Comparison of ENCODE assay signal across 12 mouse cellular contexts in genomic region chr2:71383890-71384289, GRCm38 (mm10). TPM values are rescaled to one million over a fixed set of nuclear protein-coding genes. Genes with fewer than 3 reads are reported as not detected.
DNase-seq lines count a peak whose midpoint lies in the region; ATAC-seq and TF ChIP-seq lines count a peak whose summit lies in the region.
"Had no signal": no experiment of that assay in that cellular context is flagged by ENCODE, and none has a peak within 500 bp of the region (broad histone marks: within the 10 kb centered on the region; RNA-seq: fewer than 3 reads in every experiment).

No protein-coding gene starts in this region.

- ATAC-seq in kidney, embryonic 15.5 days (replicated peaks; ENCODE audit: low FRiP score): no peak
- no peak for ATAC-seq in limb, embryonic 13.5 days (ENCODE audit: low FRiP score, low read depth)

- peak overlapping the region; percentile 31; the same call in 1 of the 2 replicates for H3K4me2 ChIP-seq in kidney, embryonic 15.5 days
- peak overlapping the region; percentile 17; the same call in 1 of the 2 replicates for H3K4me2 ChIP-seq in limb, embryonic 13.5 days (replicated peaks)

- H3K4me1 ChIP-seq in kidney, embryonic 15.5 days: peaks cover 3% of the 10 kb centered on the region; the same call in 1 of the 2 replicates
- H3K4me1 ChIP-seq in embryonic facial prominence, embryonic 10.5 days: peaks cover 15% of the 10 kb centered on the region
- H3K4me1 ChIP-seq in limb, embryonic 13.5 days: peaks cover 2% of the 10 kb centered on the region; the same call in 1 of the 2 replicates

- no peaks in the 10 kb centered on the region for H3K36me3 ChIP-seq in kidney, embryonic 15.5 days
- H3K36me3 ChIP-seq in embryonic facial prominence, embryonic 10.5 days (replicated peaks): no peaks in the 10 kb centered on the region
- no peaks in the 10 kb centered on the region for H3K36me3 ChIP-seq in limb, embryonic 13.5 days

- no peak for DNase-seq in gastrocnemius, adult 2 months
- DNase-seq in gastrocnemius, adult 8-10 months (ENCODE audit: low spot score in 2 of 2): no peak
- DNase-seq in kidney, adult 8-10 months: no peak
- DNase-seq in embryonic facial prominence, embryonic 10.5 days (ENCODE audit: low spot score): peak; percentile 16
- DNase-seq in thymus, postnatal 14 days: no peak
- DNase-seq in right cerebral cortex, postnatal 36 days (ENCODE audit: low spot score in 2 of 2): no peak
- DNase-seq: cerebellum, adult 11-12 months; kidney, adult 11 months; lung, postnatal 36 days; midbrain, embryonic 14.5 days had no signal

- intact Hi-C loops in gastrocnemius, adult 2 months (cut with DNase I): no loop called here

- H3K9ac ChIP-seq in kidney, embryonic 15.5 days: no peak overlapping the region
- H3K9ac ChIP-seq in limb, embryonic 13.5 days: no peak overlapping the region

- H3K27ac ChIP-seq in gastrocnemius, adult 2 months: no peak overlapping the region
- no peak overlapping the region for H3K27ac ChIP-seq in kidney, embryonic 15.5 days
- no peak overlapping the region for H3K27ac ChIP-seq in embryonic facial prominence, embryonic 10.5 days (replicated peaks)
- no peak overlapping the region for H3K27ac ChIP-seq in limb, embryonic 13.5 days

- WGBS in kidney, embryonic 15.5 days: 40% methylated on average over 11 of the region's 11 CpGs
- WGBS in embryonic facial prominence, embryonic 10.5 days: 41% methylated on average over 11 of the region's 11 CpGs
- WGBS in limb, embryonic 13.5 days: 31% methylated on average over 11 of the region's 11 CpGs

- TF ChIP-seq CTCF in gastrocnemius, adult 2 months (IDR thresholded peaks at IDR 0.05): no peak

- no peaks in the 10 kb centered on the region for H3K9me3 ChIP-seq in kidney, embryonic 15.5 days (replicated peaks)
- H3K9me3 ChIP-seq in embryonic facial prominence, embryonic 10.5 days: no peaks in the 10 kb centered on the region
- H3K9me3 ChIP-seq in limb, embryonic 13.5 days: no peaks in the 10 kb centered on the region

- H3K4me3 ChIP-seq in gastrocnemius, adult 2 months: peak overlapping the region; percentile 2; the same call in 1 of the 2 replicates
- no peak overlapping the region for H3K4me3 ChIP-seq in kidney, embryonic 15.5 days (replicated peaks)
- H3K4me3 ChIP-seq in embryonic facial prominence, embryonic 10.5 days: peak overlapping the region; percentile 19; the same call in 1 of the 2 replicates
- H3K4me3 ChIP-seq in limb, embryonic 13.5 days: no peak overlapping the region

- H3K27me3 ChIP-seq in kidney, embryonic 15.5 days: no peaks in the 10 kb centered on the region
- H3K27me3 ChIP-seq in embryonic facial prominence, embryonic 10.5 days (replicated peaks; ENCODE audit: low read depth, poor library complexity, severe bottlenecking): no peaks in the 10 kb centered on the region
- H3K27me3 ChIP-seq in limb, embryonic 13.5 days: no peaks in the 10 kb centered on the region

RNA-seq across cellular contexts. Expression of gene Hat1, which starts 4.9 kb away (rescaled TPM):
- 10 to 100 TPM; 18.0 to 21.3 TPM for total RNA-seq in gastrocnemius, adult 2 months (2021)
- total RNA-seq in gastrocnemius, adult 8-10 months (2022): 10 to 100 TPM; 14.6 to 19.9 (median 16.5) TPM
- polyA plus RNA-seq in kidney, embryonic 15.5 days (2015; fragmentation: Nextera tagmentation; extraction: Ambion mirVana): 138 and 149 TPM in 2 replicates
- 197 and 204 TPM in 2 replicates for polyA plus RNA-seq in embryonic facial prominence, embryonic 10.5 days (2016; fragmentation: Nextera tagmentation; extraction: Ambion mirVana)
- 120 and 122 TPM in 2 replicates for polyA plus RNA-seq in limb, embryonic 13.5 days (2015; fragmentation: Nextera tagmentation; extraction: Ambion mirVana)

RNA-seq across cellular contexts. Expression of gene Slc25a12, which starts 16.3 kb away (rescaled TPM):
- 100 to 1,000 TPM; 344 to 471 TPM for total RNA-seq in gastrocnemius, adult 2 months (2021)
- 100 to 1,000 TPM; 395 to 460 (median 419) TPM for total RNA-seq in gastrocnemius, adult 8-10 months (2022)
- polyA plus RNA-seq in kidney, embryonic 15.5 days (2015; fragmentation: Nextera tagmentation; extraction: Ambion mirVana): 37.8 and 41.7 TPM in 2 replicates
- polyA plus RNA-seq in embryonic facial prominence, embryonic 10.5 days (2016; fragmentation: Nextera tagmentation; extraction: Ambion mirVana): 33.4 and 38.4 TPM in 2 replicates
- polyA plus RNA-seq in limb, embryonic 13.5 days (2015; fragmentation: Nextera tagmentation; extraction: Ambion mirVana): 33.3 and 36.8 TPM in 2 replicates

Comparison
In these comparisons a context has a peak if more than half of its experiments do, and no peak if none do; other contexts are left out.
1. H3K4me3 ChIP-seq: peak in gastrocnemius, adult 2 months (single experiment) and embryonic facial prominence, embryonic 10.5 days (single experiment); none in kidney, embryonic 15.5 days (single experiment) and limb, embryonic 13.5 days (single experiment).